Mouse (Mus musculus) forebrain, embryonic 10.5 days (tissue): ENCODE measurements around the gene Med29. TPM values are rescaled to one million over a fixed set of nuclear protein-coding genes. Genes with fewer than 3 reads are reported as not detected.
"Not testable (repeated sequence)": the region's sequence is repeated elsewhere in the genome, so short reads cannot be mapped to it uniquely, and the experiment has no call there.

Experiments
- DNase-seq: peaks from one replicate; pipeline ENCODE4 v3.0.0-alpha.2; 2017; ENCODE audit warnings: low spot score; ENCODE audit errors: extremely low spot score
- H3K27ac ChIP-seq: fragments of 300-500 bp; sonication (generic); 2 replicates; pipeline ENCODE4 v1.5.1; 2016; ENCODE audit warnings: mild to moderate bottlenecking
- H3K27me3 ChIP-seq: fragments of 300-500 bp; sonication (generic); 2 replicates; pipeline ENCODE4 v1.6.1; 2016; ENCODE audit warnings: mild to moderate bottlenecking; ENCODE audit not compliant: poor library complexity, severe bottlenecking
- H3K36me3 ChIP-seq: fragments of 300-500 bp; sonication (generic); replicated peaks from 2 replicates; pipeline ENCODE4 v1.6.1; 2016; ENCODE audit warnings: mild to moderate bottlenecking, moderate library complexity
- H3K4me1 ChIP-seq: fragments of 300-500 bp; sonication (generic); 2 replicates; pipeline ENCODE4 v1.6.1; 2016
- H3K4me3 ChIP-seq: fragments of 300-500 bp; sonication (generic); 2 replicates; pipeline ENCODE4 v1.5.1; 2016; ENCODE audit warnings: mild to moderate bottlenecking, moderate library complexity
- H3K9me3 ChIP-seq: fragments of 300-500 bp; sonication (generic); 2 replicates; pipeline ENCODE4 v1.6.1; 2016; ENCODE audit warnings: mild to moderate bottlenecking, moderate library complexity
- WGBS: fragments of 180-500 bp; shearing (Covaris S2); methylation state at CpG from one replicate; pipeline ENCODE4 v1.1.7; 2016; 5-methylcytosine and 5-hydroxymethylcytosine counted together
- polyA plus RNA-seq: library from polyadenylated mRNA; unstranded; fragments of >200 nt; fragmentation: Nextera tagmentation; extraction: Ambion mirVana; gene quantifications from 2 replicates; pipeline ENCODE4 v1.2.1, GENCODE M21; 2016

The Med29 gene
- polyA plus RNA-seq, 1 experiment from 2014 or later = 60.6 TPM

DNA sequence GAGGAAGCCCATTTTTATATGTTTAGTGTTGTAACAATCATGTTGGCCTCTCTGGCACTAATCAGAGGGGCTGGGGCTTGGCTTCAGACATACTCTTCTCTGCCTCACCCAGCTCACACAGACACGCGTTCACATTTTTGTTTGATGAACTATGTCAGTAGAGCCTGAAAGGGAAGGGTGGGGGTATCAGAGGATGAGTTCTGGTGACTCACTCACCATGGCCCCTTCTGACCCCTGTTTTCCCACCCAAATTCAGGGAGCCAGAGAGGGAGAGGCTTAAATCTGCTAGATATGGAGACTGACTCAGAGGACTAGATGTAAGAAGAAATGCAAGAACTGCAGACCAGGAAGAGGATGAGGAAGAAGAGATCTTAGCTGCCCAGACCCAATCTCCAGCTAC lies 26.9 kb upstream of the Med29 start:
- WGBS = 97% methylated on average over 2 of the region's 2 CpGs
- no peak overlapping the region for H3K27ac ChIP-seq
- no peaks in the 10 kb centered on the region for H3K4me1 ChIP-seq
- no peaks in the 10 kb centered on the region for H3K9me3 ChIP-seq
- no peaks in the 10 kb centered on the region for H3K27me3 ChIP-seq
- H3K4me3 ChIP-seq = no peak overlapping the region
- H3K36me3 ChIP-seq = peaks cover 100% of the 10 kb centered on the region
- DNase-seq = no peak

DNA sequence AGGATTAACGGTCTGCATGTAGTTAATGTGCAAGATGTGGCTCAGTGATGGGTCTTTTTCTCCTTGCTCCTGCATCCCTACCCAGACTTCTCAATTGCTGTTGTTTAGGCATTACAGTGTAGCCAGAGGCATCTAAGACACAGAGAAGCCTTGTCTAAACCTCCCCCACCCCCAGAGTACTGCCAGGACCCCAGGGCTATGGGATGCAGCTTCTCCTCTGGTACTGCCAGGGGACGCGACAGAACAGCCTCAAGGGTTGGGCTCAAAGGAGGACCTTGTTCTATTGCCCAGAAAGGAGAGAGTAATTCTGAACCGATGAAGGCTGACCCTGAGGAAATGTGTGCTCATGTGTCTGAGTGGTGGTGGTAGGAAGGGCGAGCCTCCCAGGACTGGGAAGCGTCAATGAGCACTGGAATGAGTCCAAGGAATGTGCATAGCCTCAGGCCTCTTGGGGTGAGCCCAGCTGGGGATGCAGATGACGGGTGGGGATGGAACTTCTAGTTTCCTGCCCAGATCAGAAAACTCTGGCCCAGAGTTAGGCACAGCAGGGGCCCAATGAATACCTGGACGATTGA lies 25.7 kb upstream of the Med29 start:
- H3K4me1 ChIP-seq = no peaks in the 10 kb centered on the region
- H3K9me3 ChIP-seq = no peaks in the 10 kb centered on the region
- H3K27ac ChIP-seq = no peak overlapping the region
- WGBS = 88% methylated on average over 8 of the region's 8 CpGs
- H3K36me3 ChIP-seq = peaks cover 100% of the 10 kb centered on the region
- no peak overlapping the region for H3K4me3 ChIP-seq
- no peak for DNase-seq
- H3K27me3 ChIP-seq = no peaks in the 10 kb centered on the region

DNA sequence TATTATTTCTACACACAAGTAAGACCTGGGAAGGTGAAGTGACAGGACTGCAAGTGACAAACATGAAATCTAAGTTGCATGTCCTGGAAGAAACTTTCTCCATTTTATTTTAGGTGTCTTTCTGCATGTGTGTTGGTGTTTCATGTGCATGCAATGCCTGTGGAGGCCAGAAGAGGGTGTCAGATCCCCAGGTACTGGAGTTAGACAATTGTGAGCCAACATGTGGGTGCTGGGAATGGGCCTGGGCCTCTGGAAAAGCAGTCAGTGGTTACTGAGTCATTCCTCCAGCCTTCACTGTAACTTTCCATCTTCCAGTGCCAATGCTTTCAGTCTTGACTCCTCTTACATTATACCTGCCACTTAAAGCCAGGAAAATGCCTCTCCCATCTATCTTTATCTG lies 24.9 kb upstream of the Med29 start:
- DNase-seq = no peak
- Histone ChIP-seq H3K27ac (no peak overlapping the region), H3K9me3 (no peaks in the 10 kb centered on the region), H3K27me3 (no peaks in the 10 kb centered on the region), H3K4me3 (no peak overlapping the region), H3K36me3 (peaks cover 100% of the 10 kb centered on the region), H3K4me1 (no peaks in the 10 kb centered on the region)

DNA sequence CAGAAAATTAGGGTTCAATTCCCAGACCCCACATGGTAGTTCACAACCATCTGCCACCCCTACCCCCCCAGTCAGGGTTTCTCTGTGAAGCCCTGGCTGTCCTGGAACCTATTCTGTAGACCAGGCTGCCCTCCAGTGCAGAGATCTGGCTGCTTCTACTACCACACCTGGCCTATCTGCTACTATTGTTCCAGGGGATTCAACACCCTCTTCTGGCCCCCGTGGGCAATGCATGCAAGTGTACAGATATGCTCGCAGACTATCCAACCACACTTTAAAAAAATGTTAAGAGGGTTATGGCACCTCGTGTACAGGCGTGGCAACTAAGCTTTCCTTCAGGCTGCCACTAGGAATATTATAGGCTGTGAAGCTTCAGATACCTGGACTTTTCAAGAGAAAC lies 20.3 kb upstream of the Med29 start:
- no peak for DNase-seq
- H3K27me3 ChIP-seq = no peaks in the 10 kb centered on the region
- H3K36me3 ChIP-seq = peaks cover 100% of the 10 kb centered on the region
- H3K4me1 ChIP-seq = no peaks in the 10 kb centered on the region
- 93% methylated on average over 4 of the region's 4 CpGs for WGBS
- H3K27ac ChIP-seq = no peak overlapping the region
- no peaks in the 10 kb centered on the region for H3K9me3 ChIP-seq
- H3K4me3 ChIP-seq = no peak overlapping the region

DNA sequence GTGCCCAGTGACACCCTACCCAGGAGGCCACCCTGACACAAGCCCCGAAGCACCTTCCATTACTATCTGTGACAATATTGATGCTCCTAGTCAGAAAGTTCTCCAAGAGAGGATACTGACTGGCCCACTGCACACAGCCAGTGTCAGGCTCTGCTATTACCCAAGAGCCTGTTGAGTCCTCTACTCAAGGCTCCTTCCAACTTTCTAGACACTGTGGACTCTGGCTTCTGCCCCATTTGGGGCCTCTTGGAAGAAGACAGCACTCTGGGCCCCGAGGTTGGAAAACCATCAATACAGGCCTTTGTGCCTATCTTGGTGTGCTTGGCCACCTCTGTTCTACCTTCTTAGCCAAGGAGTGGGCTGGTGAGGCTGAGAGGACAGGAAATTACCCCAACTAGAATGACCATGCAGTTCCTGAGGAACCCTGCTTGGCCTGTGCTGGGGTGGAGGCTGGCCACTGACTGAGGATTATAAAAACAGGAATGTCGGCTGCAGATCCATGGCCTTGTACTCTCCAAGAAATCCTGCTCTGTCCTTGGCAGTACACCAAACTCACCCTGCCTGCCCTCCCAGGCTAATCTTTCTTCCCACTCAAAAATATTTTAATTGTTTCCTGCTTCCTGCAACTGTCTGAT lies 18.4 kb upstream of the Med29 start:
- Histone ChIP-seq H3K27me3 (no peaks in the 10 kb centered on the region), H3K27ac (no peak overlapping the region), H3K36me3 (peaks cover 100% of the 10 kb centered on the region), H3K4me3 (no peak overlapping the region), H3K4me1 (no peaks in the 10 kb centered on the region), H3K9me3 (no peaks in the 10 kb centered on the region)
- 89% methylated on average over 3 of the region's 3 CpGs for WGBS
- DNase-seq = no peak

GRCm38 (mm10) chr7:28401942-28402341 lies 9.4 kb upstream of the Med29 start:
- H3K4me3 ChIP-seq = no peak overlapping the region
- peaks cover 99% of the 10 kb centered on the region for H3K36me3 ChIP-seq
- H3K27ac ChIP-seq = no peak overlapping the region
- WGBS = 83% methylated on average over 3 of the region's 3 CpGs
- H3K9me3 ChIP-seq = no peaks in the 10 kb centered on the region
- no peak for DNase-seq
- no peaks in the 10 kb centered on the region for H3K27me3 ChIP-seq
- no peaks in the 10 kb centered on the region for H3K4me1 ChIP-seq

DNA sequence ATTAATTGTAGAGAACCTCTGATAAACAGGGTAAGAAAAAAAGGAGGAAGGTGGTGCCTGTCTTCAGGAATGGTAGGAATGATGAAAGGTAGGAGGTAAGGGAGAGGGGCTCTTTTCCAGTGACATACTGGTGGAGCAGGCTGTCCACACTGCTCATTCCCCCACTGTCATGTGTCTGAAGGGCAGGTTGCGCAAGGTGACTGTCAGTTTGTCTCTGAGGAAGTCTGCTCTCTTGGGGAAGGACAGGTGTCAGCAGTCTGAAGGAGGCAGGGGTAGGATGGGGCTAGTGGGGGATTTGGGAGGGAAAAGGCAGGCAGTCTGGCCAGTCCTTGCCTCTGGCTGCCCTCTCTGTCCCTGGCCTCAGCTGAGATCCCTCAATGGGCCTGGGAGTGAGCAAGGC lies 8.5 kb upstream of the Med29 start:
- no peak overlapping the region for H3K27ac ChIP-seq
- WGBS = 95% methylated on average over 1 of the region's 1 CpGs
- peaks cover 99% of the 10 kb centered on the region for H3K36me3 ChIP-seq
- no peaks in the 10 kb centered on the region for H3K27me3 ChIP-seq
- H3K4me3 ChIP-seq = no peak overlapping the region
- no peak for DNase-seq
- no peaks in the 10 kb centered on the region for H3K9me3 ChIP-seq
- no peaks in the 10 kb centered on the region for H3K4me1 ChIP-seq

- Histone ChIP-seq H3K27me3 (no peaks in the 10 kb centered on the region), H3K4me3 (no peak overlapping the region), H3K4me1 (peaks cover 2% of the 10 kb centered on the region), H3K27ac (no peak overlapping the region), H3K9me3 (no peaks in the 10 kb centered on the region), H3K36me3 (peaks cover 96% of the 10 kb centered on the region)
- 92% methylated on average over 10 of the region's 10 CpGs for WGBS
- DNase-seq = no peak
Measured at GRCm38 (mm10) chr7:28398696-28399340, 6.3 kb upstream of the Med29 start.

GRCm38 (mm10) chr7:28398000-28398399 lies 5.5 kb upstream of the Med29 start:
- DNase-seq = no peak
- peaks cover 9% of the 10 kb centered on the region for H3K4me1 ChIP-seq
- no peak overlapping the region for H3K4me3 ChIP-seq
- H3K9me3 ChIP-seq = no peaks in the 10 kb centered on the region
- H3K36me3 ChIP-seq = peaks cover 87% of the 10 kb centered on the region
- 76% methylated on average over 3 of the region's 3 CpGs for WGBS
- no peak overlapping the region for H3K27ac ChIP-seq
- H3K27me3 ChIP-seq = no peaks in the 10 kb centered on the region

GRCm38 (mm10) chr7:28395425-28395824 lies 2.9 kb upstream of the Med29 start:
- 98% methylated on average over 4 of the region's 4 CpGs for WGBS
- no peak for DNase-seq
- no peaks in the 10 kb centered on the region for H3K27me3 ChIP-seq
- no peaks in the 10 kb centered on the region for H3K9me3 ChIP-seq
- H3K36me3 ChIP-seq = peaks cover 67% of the 10 kb centered on the region
- peaks cover 22% of the 10 kb centered on the region for H3K4me1 ChIP-seq
- H3K4me3 ChIP-seq = no peak overlapping the region
- no peak overlapping the region for H3K27ac ChIP-seq

DNA sequence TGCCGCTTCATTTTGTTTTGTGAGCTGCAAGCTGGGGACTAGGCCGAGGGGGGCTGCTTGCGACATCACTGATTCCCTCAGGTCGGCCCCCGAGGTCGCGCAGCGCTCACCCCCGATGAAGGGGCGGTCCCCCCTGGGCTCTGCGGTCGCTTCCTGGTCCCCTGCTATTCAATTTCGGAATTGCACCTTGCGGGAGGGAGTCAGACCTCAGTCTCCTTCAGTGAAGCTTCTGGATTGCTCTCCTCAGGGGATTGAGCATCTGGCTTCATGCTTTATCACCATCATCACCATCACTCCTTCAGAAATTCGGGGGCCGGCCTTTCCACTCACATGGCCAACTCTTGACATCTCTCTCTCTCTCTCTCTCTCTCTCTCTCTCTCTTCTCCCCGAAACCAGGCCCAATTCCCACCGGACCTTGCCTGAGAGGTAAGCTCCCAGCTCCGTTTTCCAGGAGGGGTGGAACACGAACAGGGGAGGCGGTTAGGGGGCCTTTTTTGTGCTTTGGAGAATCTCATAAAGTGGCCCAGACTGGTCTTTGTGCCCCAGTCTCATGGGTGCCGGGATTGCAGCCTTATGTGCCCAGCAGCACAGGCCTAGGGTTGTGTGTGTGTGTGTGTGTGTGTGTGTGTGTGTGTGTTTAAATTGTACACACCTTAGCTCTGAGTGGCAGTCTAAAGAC lies 904 bp upstream of the Med29 start:
- no peaks in the 10 kb centered on the region for H3K9me3 ChIP-seq
- peaks cover 22% of the 10 kb centered on the region for H3K4me1 ChIP-seq
- peak overlapping the region; percentile 87 for H3K27ac ChIP-seq
- no peaks in the 10 kb centered on the region for H3K27me3 ChIP-seq
- H3K4me3 ChIP-seq = peak overlapping the region; percentile 98
- DNase-seq = no peak
- WGBS = 4% methylated on average over 22 of the region's 22 CpGs
- peaks cover 67% of the 10 kb centered on the region for H3K36me3 ChIP-seq

GRCm38 (mm10) chr7:28390331-28390730 lies 2.2 kb downstream of the Med29 start:
- Histone ChIP-seq H3K27me3 (no peaks in the 10 kb centered on the region), H3K36me3 (peaks cover 66% of the 10 kb centered on the region), H3K4me1 (peaks cover 28% of the 10 kb centered on the region), H3K4me3 (0 out of 2 replicates have a peak overlapping the region, but pooled peaks have one; percentile 6), H3K9me3 (no peaks in the 10 kb centered on the region), H3K27ac (no peak overlapping the region)
- WGBS = 89% methylated on average over 3 of the region's 3 CpGs
- DNase-seq = no peak

DNA sequence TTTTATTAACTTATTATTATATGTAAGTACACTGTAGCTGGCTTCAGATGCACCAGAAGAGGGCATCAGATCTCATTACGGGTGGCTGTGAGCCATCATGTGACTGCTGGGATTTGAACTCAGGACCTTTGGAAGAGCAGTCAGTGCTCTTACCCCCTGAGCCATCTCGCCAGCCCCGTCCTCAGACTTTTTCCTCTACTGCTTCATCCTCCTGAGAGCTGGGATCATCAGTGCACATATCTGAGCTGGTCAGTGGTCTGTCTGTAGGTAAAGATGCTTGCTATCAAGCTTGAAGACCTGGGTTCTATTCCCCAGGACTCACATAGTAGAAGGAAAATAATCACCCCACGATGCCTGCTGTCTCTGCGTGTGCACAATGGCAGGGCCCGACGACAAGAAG lies 5.1 kb downstream of the Med29 start:
- not testable (repeated sequence) for H3K27me3 ChIP-seq, H3K9me3 ChIP-seq, DNase-seq, H3K27ac ChIP-seq, H3K4me3 ChIP-seq
- Histone ChIP-seq H3K4me1 (peaks cover 30% of the 10 kb centered on the region), H3K36me3 (peaks cover 60% of the 10 kb centered on the region)
- 91% methylated on average over 7 of the region's 7 CpGs for WGBS
